Mouse (Mus musculus) liver (tissue): ENCODE results near the gene Plscr1.

Experiments
- DNase-seq: peaks from one replicate; pipeline ENCODE4 v3.0.0-alpha.2; 2020; ENCODE audit warnings: mixed read lengths

Plscr1 gene

DNA sequence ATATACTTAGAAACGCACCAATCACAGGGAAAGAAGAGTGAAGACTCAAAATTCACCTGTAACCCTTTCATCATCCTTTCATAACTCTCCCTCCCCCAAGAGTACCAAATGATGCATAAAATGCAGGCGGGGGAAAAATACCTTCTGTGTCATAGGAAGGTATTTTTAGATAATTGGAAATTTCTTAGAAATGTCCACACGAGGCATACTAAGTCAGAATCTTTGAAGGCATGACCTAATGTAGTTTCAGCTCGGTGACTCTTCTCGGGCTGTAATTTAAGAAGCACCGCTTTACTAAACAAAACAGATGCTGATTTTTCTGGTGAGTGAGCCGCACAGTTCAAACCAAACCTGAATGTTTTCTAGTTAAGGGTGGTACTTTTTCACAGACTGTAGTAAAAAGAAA lies at the start of gene Plscr1:
Plscr1 (plus strand) TSS at position 304 of the 406 bp plus-strand sequence.
- no peak for DNase-seq

DNA sequence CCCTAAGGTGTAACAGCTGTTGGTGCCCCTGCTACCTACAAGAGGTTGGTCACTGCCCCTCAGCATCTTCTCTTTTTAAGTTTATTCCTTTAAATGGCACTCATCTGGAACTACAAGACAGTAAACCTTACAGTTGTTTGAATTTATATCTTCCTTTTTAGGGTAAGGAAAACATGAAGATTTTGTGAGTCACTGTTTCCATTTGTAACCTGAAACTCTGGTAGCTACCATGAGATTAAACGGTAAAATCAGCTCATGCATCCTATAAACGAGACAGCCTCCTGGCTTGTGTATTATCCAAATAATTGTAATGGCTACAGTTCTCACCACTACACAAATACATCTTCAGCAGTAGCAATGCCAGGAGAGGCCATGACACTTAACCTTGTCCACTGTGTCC lies 45.2 kb upstream of the Plscr1 start:
- no peak for DNase-seq

DNA sequence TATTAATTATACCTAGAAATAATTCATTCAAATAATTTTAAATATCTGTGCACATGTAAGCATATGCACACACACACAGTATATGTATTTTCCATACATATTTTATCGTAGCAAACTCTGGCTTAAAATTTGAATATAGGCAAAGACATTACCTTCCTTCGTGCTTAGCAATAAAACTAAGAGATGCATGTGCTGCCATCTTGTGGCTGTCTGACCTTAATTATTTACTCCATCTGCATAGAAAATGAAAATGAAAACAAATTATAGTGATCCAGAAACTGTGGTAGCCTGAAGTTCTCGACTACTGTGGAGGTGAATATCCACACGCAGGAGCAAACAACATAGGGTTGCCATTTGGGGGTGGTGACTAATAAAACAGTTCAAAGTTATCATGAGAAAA lies 42.2 kb upstream of the Plscr1 start:
- peak; percentile 13 for DNase-seq

DNA sequence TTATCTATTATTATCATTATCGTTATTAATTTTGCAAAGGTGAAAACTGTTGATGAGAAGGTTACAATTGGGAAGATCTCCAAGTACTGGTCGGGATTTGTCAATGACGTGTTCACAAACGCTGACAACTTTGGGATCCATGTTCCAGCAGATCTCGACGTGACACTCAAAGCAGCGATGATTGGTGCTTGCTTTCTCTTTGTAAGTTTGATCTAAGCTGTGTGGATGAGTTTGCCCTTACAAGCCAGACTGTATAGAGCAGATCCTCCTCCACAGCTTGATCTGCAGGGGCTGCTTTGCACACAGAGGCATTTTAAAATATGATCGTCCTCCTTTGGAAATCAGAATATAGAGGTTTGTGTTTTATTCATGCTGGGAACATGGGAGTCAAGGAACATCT lies 41.8 kb upstream of the Plscr1 start:
- no peak for DNase-seq

DNA sequence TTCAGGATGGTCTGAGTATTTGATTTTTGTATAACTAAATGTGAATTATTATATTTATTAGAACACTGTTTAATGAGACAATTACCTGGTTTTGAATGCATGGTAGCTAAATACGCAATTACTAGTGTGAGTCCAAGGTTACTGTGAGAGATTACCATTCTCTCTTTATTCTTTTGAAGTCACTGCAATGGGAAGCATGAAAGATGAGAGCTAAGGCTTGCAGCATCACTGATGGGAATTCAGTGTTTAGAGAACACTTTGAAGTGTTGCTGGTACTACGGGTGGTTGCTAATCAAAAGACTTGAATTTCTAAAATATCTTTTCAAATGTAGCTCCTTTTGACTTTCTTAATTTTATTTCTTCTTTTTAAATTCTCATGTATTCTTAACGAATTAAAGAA lies 39.7 kb upstream of the Plscr1 start:
- DNase-seq, result no peak

DNA sequence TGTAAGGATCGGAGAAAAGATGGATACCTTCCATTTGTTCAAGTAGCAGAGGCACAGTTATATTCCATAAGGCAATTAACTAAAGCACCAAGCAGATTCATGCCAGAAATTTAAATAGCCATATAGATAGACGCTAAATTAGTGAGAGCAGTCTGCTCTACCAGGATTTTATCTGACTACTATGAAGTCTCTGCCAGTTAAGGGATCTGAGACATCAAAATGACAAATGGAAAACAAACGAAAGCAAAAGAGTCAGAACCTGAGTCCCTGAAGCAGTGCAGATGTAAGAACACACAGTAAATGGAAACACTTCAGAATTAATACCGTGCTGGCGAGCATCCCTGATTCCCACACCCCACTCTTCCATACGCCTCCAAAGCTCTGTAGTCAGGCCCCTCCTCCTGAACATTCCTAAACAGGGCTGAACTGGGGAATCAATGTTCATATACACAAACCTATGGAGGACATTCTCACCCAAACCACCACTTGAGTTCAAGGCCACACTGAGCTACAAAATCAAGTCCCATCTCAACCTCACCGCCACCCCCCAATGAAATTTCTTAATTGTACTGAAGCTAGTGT lies 39.1 kb upstream of the Plscr1 start:
- DNase-seq, result no peak

DNA sequence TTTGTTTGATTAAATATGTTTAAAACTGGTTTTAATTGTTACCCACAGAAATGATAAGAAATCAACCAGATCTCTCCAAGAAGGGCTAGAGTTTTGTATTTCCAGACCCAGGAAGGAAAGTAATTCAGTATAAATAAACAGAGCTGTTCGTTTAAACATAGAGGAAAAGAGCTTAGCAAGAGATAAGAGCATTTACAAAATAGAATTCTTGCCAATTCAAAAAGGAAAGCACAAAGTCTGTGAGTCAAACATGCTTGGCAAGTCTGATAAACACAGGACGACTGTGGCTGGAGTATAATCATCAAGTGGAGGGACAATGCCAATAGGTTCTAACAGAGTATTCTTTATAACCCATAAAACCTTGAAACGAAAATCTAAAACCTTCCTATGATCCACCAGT lies 38.5 kb upstream of the Plscr1 start:
- DNase-seq, result no peak

DNA sequence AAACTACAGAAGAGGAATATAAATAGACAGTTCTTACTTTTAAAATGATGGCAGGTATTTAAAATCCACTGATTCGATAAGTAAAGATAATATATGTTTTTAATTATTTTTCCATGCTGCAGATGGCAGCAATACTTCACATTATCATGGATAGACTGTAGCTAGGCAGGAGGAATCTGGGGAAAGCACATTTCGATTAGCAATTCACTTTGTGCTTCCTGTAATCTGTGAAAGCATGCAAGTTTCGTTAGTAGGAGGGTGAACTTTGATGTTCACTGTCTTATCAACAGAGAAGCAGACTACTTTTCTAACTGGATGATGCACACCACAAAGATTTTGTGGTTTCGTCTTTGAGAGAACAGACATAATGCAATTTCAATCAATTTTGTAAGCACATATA lies 32.1 kb upstream of the Plscr1 start:
- DNase-seq, result no peak

DNA sequence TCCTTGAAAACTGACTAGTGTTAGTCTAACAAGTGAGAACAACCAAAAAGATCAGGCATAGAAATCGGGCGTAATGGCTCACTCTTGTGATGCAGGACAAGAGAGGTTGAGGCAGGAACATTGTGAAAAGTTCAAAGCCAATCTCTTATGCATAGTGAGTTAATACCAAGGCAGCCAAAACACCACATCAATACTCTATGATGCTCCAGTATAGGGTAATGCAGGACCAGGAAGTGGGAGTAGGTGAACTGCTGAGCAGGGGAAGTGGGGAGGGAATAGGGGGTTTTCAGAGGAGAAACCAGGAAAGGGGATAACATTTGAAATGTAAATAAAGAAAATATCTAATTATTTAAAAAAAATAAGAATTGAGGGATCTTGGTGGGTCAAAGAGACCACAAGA lies 31.7 kb upstream of the Plscr1 start:
- DNase-seq, result no peak

DNA sequence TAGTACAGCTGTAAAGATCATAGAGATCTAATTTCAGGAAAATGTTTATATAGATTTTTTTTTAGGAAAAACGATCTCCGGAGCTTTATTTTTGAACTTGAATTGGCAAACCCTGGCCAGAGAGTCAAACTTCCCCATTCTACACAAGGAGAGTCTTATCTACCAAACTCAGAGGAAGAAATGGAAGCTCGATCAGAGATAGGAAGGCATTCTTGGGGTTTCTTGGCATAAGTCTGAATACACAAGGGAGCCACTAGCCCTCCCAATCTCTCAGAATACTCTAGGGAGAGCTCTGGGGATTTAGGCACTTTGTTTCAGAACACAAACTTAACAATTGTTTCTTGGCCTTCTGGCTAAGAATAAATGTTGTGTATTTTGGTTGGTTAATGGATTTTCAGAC lies 29.4 kb upstream of the Plscr1 start:
- no peak for DNase-seq

DNA sequence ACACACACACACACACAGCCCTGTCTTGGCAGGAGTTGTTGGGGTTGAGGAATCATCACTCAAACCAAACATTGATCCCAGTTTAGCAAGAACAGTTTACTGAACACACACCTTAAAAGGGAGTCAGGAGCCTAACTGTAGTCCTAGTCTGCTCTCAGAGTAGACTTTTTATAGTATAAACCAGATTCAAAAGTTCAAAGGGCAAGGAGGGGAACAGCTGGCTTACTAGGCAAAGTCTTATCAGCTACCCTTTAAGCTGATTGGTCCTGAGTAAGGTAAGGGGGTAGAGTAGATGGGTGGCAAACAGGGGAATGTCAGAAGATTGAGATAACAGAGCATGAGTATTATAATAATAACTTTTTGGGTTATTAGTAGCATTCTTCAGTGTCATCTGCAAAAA lies 28.1 kb upstream of the Plscr1 start:
- no peak for DNase-seq

DNA sequence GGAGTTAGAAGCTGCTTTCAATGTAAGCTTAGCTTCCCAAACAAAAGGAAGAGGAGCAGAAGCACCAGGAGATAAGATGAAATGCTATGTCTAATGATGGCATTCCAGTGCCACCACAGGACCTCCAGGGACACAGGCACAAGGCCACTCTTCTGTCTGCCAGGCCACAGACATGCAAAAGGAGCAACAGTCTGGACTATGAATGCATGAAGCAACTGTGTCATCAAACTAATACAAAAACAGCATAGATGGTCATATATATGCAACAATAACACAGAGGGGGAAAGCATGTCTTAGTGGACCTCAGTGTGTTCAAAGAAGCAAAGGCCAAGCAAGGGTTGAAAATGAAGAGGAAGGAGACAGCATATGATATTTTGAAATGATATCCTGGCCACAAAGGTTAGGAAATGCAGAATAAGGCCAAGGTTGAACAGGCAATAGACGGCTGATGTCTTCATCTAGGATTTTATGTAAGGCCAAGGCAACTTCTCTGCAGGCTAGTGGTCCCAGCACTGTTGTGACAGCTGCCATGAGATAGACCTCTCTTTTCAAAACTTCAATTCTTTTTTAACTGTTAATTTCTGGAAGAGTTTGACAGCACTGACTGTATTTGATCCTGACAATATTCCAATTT lies 24.8 kb upstream of the Plscr1 start:
- DNase-seq, result no peak

DNA sequence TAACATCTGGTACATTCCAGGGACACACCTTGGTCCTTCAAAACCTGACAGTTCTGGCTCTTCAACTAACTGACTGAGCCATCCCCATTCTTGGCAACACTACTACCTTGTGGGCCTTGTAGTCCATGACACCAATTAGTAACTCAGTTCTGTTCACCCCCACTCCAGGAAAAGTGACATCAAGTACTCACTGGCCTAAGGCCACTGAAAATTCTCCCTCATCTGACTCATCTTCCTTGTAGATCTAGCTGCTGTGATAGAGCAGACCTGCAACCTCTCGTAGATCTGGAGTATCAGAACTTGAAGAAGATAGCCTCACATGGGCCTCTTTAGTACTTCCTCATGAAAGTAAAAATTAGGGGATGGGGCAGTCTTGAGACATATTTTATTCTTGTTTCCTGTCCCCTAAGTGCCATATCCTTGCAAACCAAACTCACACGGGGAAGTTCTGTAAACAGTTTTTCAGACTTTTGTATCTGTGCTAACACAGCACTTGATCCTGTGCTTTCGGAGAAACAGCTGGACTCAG lies 23.4 kb upstream of the Plscr1 start:
- no peak for DNase-seq

DNA sequence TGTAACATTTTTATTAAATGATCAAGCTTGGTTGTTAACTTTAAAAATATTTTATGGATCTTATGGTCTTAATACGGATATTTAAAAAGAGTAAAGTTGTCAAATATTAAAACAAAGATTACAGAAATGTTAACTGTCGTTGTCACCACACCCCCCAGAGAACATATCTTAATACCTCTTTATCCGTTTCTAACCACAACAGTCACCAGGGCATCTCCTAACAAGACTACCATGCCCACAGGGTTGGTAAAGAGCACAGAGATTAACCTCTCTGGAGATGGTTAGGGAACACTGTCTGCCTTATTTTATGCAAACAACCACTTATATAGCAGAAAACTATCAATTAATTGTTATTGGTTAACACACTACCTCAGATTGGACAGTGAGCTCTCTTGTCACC lies 22.8 kb upstream of the Plscr1 start:
- DNase-seq, result no peak

DNA sequence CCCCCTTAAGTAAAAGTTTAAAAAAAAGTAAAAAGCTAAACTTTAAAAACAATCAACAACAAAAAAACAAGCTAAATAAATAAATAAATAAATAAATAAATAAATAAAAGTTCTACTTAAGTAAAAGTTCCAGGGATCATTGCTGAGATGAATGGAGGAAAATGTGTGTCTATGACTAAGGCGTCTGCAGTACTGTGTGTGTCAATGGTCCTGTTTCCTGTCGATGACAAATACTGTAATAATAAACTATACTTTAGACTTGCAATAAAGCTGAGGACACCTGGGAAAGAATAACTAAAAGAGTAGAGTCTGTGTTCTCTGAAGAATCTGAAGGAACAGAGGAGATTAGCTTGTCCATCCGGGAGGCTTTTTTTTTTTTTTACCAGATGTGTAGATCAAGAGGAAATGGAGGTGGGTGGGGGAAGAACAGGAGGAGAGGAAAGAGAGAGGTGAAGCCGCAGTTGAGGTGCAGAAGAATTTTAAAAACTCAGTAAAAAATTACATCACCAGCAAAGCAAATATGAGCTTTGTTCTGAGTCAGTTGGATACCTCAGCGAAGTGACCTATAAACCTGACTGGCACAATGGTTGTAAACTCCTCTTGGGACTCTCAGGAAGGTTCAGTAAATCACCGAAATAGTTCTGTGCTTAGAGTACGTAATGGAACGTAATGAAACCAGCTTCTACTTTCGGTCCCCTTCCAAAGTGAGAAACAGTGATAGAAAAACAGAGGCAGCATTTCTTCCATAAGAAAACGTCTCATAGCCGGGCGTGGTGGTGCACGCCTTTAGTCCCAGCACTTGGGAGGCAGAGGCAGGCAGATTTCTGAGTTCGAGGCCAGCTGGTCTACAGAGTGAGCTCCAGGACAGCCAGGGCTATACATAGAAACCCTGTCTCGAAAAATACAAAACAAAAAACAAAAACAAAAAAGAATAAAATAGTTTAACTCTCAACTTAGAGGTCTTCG lies 20.4 kb upstream of the Plscr1 start:
- DNase-seq, result no peak

DNA sequence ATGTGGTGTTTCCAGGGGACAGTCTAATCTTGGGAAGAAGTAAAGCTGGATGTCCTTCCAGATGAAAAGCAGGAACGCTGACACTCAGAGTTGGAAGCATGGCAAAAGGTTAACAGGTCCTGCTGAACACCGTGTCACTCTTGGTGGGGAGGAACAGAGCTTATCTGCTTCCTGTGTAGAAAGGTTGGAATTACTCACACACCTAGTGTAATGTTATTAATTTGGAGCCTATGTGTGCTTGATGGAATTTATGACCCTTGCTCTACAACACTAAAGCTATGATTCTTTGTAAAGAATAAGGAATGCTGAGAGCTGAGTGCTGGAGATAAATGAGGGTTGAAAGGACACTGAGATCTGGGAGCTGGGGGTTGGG lies 19.7 kb upstream of the Plscr1 start:
- DNase-seq, result no peak

DNA sequence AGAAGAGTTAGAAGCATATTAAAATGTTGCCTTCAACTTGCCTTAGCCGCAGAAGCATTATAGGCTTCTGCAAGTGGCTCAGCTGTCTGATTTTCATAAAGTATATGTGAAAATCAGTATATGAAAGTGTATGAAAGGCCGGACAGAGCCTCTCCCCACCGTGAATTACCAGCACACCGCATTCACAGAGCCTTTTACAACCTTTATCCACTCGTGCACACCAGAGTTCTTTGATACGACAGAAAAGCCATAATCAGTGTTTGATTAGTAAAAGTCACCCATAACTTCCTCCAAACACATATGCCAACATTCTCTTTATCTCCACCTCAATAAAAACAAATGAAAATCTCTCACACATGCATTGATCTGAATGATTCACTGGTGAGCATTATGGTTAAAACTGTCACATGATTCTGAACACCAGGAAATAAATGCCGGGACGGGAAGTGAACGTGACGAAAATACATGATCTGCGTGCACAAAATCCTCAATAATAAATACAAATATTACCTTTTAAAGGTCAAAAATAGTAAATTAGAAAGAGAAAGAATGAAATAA lies 14.6 kb upstream of the Plscr1 start:
- no peak for DNase-seq

DNA sequence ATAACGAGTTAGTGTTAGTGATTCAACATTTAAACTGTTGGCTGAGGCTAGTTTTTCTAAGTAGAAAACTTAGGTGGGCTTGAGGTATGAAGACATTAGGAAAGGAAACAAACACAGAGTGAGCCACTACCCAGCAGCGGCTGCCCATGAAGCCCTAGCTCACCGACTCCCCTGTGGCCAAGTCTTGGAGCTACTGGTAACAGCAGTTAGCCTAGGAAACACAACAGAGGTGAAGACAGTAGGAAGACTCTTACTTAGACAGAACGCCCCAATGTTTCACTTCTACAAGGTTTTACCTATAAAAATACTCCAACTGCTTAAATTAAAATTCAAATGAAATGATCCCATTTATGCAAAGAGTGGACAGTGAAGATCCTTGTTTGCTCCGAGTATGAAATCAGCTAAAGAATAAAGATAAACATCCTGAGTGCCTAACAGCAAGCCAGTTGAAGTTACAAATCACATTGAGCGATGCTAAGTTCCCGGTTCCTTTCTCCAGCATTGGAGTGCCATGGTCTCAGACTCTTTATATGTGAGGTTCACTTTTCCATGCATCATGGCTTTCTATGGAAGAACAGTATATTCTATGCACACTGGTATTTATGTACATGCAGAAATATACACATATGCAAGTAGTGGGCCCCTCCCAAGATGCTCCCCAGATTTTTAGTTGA lies 640 bp upstream of the Plscr1 start:
- DNase-seq, result no peak

DNA sequence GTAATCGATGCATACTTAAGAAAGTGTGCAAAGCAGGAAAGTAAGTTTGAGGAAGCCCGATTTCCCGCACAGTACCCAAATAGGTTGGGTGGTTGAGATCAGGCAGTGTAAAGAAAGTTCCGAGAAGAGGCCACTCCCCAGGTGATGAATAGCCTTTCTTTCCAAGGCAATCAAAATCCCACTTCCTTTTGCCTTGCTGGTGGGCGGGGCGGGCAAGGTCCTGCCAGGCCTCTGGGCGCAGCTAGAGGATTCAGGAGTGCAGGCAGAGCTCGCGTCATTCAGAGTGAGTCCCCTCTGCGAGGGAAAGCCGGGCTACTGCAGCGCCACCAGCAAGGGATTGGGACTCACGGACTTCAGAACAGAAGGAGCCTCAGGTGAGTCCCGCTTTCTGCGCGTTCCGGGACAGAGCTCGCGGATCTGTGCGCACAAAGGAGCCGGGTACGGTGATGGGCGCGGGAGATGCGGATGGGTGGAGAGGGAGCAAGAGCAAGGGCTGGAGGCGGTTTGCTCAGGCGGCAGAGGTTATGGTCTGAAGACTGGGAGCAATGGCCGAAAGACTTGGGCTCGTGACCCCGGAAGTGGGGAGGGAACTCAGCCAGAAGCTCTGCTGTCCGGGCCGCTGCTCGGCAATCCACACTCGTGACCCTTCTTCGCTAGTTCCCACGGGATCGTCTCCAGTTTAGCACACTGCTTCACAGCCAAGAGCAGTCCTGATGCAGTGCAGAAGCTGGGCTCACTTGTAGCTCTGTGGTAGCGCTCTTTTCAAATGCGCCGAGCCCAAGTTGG lies 630 bp downstream of the Plscr1 start:
- peak; percentile 70 for DNase-seq

DNA sequence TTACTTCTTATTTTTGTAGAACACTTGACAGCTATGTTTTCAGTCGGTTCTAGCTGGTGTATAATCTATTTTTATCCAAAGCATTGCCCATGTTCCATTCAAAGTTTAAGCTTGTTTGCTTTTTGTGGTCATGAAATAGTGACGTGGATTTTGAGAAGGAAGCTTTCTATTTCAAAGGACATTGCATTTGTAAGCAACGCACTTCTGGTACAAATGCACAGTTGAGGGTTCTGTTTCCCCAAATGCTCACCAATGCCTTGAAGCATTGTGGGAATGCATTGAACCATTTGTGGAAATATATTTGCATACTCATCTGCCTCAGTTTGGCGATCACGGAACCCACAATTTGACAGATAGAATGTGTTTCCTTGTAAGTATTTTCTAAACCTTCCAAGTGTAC lies 3.2 kb downstream of the Plscr1 start:
- DNase-seq, result no peak

DNA sequence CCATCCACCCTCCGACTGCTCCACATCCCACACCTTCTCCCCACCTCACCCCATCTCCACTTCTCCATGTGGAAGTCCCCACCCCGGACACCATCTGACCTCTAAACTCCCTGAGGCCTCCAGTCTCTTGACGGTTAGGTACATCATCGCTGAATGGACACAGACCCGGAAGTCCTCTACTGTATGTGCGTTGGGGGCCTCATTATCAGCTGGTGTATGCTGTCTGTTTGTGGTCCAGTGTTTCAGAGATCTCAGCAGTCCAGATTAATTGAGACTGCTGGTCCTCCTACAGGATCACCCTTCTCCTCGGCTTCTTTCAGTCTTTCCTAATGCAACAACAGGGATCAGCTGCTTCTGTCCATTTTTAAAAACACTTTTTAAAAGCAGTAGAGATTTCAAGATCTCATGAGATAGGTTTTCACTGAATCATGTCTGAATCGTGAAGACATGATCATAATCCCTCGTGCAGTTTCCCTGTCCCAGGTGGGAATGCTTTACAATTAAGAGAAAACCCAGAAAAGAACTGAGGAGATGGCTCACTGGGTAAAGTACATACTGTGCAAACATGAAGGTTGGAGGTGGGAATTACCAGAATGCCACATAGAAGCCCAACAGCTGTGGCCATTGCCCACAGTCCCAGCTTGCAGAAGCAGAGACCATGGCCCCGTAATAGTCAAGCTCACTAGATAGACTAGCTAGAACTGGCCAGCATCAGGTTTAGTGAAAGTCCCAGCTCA lies 4.2 kb downstream of the Plscr1 start:
- DNase-seq, result peak; percentile 24
